Mouse (Mus musculus) ovary, postnatal 36 days (tissue): ENCODE data around the gene Ano2.

Source experiments
- DNase-seq: peaks from one replicate; pipeline ENCODE4 v3.0.0; 2022; ENCODE audit warnings: low spot score, mixed read lengths

Gene Ano2

GRCm38 (mm10) chr6:126053136-126053535, 362.9 kb downstream of the Ano2 start:
- DNase-seq, result no peak

DNA sequence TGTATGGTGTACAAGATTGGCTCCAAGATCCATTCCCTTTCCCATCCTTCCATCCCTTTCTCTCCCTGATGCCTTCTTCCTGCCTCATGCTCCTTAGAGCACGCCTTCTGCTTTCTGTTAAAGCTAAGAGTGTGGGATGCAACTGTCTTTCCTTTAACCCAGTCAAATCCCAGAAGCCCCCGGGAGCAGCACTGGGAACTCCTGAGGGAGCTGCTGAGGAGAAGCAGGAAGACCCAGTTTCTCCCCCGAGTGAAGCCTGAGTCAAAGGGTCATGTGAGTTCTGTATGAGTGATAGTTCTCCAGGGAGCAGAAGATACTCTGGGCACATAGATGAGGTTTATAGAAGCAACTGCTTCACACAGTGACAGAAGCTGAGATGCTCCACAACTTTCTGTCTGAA, 367.5 kb downstream of the Ano2 start:
- no peak for DNase-seq

DNA sequence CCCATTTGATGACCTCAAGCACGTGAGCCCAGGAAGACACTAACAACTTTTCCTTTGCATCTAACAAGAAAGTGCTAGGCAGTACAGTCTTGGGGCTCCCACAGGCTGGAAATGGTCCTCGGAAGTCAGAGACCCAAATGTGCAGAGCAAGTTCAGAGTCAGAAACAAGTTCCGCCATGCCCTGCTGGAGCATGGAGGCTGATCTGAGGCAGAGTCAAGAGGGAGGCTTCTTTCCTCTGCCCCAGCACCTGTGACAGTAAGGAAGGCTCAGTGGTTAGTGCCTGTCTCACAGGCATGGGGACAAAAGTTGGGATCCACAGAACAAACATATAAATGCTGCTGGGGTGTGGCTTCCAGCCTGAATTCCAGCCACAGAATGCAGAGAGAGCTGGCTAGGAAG, 390.3 kb downstream of the Ano2 start:
- DNase-seq, result no peak

DNA sequence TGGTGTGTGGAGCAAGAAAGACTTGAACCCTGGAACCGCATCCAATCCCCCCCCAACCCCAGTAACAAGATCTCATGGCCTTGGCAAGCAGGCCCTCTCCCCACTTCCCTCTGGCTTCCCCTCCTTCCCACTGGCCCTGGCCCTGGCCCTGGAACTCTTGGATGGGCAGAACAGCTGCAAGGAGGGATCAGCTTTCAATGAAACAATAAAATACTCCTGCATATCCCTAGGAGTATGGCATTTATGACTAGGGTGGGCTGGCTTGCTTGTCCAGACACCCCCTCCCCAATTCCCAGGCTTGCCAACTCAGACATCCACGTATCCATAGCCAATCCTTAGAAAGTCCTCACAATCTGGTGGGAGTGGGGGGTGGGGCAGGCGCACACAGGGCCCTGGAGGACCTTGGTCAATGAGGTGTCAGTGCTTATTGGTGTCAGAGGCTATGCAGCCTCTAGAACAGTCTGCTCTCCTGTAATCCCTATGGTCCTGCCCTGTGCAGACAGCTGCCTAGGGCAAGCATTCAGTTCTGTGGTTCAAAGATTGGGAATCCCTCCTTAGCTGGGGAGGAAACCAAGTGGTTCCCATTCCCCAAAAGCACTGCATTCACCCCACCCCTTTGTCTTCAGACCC, 396.2 kb downstream of the Ano2 start:
- DNase-seq, result no peak

GRCm38 (mm10) chr6:126088489-126089265, 398.5 kb downstream of the Ano2 start:
- DNase-seq, result no peak
